Mouse (Mus musculus): ENCODE data around the gene Nrcam. TPM values are rescaled to one million over a fixed set of nuclear protein-coding genes. Genes with fewer than 3 reads are reported as not detected.

Gene Nrcam
- total RNA-seq, 2 experiments from 2014 or later, result 515 to 517 TPM

DNA sequence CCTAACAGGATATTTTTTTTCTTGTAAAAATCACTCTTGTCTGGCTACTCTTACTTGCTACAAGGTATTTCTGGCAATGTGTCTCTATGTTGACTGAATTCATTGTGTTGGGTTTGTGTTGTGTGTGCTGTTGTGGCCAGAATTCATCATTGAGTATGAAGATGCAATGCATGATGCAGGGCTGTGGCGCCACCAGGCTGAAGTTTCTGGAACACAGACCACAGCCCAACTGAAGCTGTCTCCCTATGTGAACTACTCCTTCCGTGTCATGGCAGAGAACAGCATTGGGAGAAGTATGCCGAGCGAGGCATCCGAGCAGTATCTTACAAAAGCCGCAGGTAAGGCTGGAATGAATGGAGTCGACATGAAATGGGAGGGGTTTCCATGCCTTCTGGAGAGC is 241.4 kb downstream of the Nrcam start:
- Histone ChIP-seq H3K27ac (no peak overlapping the region), H3K4me3 (no peak overlapping the region)
- DNase-seq (ENCODE audit: extremely low spot score in 1 of 2, low spot score in 2 of 2), result no peak
- TF ChIP-seq CTCF (IDR thresholded peaks at IDR 0.05), result peak; percentile 9
- intact Hi-C loops (cut with DNase I), result no loop called here

GRCm38 (mm10) chr12:44572664-44573063 is 244.0 kb downstream of the Nrcam start:
- peak; percentile 80 for TF ChIP-seq CTCF (IDR thresholded peaks at IDR 0.05)
- DNase-seq (ENCODE audit: extremely low spot score in 1 of 2, low spot score in 2 of 2), result no peak
- intact Hi-C loops (cut with DNase I), result loop anchor here (2.0 kb wide), 1 partner anchor 246 kb away; no protein-coding TSS in a partner anchor
- Histone ChIP-seq H3K4me3 (no peak overlapping the region), H3K27ac (no peak overlapping the region)

DNA sequence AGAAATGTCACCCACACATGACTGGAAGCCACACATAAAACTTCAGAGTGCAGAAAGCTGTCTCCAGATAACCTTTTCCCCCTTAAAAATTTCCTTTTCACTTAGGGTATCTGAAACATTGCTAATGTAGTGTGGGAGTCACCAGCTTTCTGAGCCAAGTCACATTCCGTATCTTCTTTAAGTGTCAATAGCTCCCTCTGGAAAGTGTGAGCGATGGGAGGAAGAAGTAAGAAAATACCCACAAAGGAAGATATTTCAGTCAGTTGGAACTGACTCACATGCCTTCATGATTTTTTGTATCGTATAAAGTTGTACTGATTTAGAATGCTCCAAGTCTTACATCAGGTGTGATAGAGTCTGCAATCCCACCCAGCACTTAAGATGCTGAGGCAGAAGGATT is 245.5 kb downstream of the Nrcam start:
- H3K4me3 ChIP-seq, result no peak overlapping the region
- DNase-seq (ENCODE audit: extremely low spot score in 1 of 2, low spot score in 2 of 2), result no peak
- intact Hi-C loops (cut with DNase I), result no loop called here
- TF ChIP-seq CTCF (IDR thresholded peaks at IDR 0.05), result no peak
- peak overlapping the region; percentile 26; the same call in 1 of the 2 replicates for H3K27ac ChIP-seq

DNA sequence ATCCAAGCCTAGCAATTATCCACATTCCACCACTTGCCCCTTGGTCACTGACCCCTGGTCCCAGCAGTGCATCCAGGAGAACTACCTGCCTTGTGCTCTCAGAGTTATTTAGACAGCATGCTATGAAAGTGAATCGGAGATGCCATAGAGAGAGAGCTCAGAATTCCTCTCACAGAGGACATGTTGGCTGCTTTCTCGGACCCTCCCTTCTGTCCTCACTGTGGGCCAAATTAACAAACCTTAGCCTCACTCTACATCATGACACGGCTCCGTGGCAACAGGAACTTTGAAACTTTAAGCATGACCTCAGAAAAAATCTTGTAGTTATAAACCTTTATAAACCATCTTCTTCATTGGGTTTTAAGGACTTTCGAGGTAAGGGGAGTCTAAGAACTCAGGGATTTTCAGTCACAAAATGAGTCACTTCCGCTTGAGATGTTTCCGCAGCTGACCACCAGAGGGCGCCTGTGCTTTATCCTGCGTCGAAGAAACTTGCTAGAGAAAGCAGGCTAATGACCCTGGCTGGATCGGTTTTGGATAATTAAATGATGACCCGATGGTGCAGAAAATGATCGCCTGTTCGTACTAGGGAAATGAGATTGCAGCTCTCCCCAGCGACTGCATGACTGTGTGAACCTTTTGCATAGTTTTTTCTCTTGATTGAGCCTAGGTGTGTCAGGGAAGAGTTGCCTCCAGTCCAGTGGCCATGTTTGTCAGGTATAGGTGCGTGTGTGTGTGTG is 272.9 kb downstream of the Nrcam start:
- Histone ChIP-seq H3K4me3 (no peak overlapping the region), H3K27ac (no peak overlapping the region)
- intact Hi-C loops (cut with DNase I), result loop anchor here (5.0 kb wide), 2 partner anchors 586 to 786 kb away; no protein-coding TSS in a partner anchor
- DNase-seq (ENCODE audit: extremely low spot score in 1 of 2, low spot score in 2 of 2), result peak; percentile 54 to 67
- peak; percentile 91 for TF ChIP-seq CTCF (IDR thresholded peaks at IDR 0.05)

DNA sequence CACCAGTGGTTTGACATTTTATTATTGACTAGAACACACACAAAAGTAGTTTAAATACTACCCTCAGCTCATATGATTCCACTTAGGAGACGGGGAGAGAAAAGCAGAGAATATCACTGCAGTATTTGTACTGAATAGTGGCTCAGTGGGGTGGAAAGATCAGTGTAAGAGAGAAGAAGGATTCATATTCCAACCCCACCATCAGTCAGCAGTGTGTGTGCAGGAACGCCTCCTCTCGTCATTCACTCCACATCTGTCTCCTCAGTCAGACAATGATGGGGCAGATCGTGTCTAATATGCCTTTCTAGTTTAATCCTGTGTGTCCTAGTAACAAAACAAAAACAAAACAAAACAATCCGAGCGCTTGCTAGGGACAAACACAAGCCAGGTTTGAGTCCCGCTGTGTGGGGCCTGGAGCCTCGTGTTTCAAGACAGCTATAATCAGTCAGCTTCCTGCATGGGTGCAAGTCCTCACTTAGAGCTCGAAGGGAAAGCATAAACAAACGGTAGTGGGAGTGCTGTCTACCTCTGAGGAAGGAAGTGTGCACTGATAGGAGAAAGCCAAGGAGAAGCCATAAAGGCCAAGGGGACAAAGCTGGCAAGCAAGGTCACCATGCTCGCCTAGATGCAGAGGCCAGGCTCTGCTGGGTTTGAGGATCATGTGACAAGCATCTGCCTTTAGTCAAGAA is 273.7 kb downstream of the Nrcam start:
- TF ChIP-seq CTCF (IDR thresholded peaks at IDR 0.05), result no peak
- Histone ChIP-seq H3K27ac (no peak overlapping the region), H3K4me3 (no peak overlapping the region)
- no peak for DNase-seq (ENCODE audit: extremely low spot score in 1 of 2, low spot score in 2 of 2)
- intact Hi-C loops (cut with DNase I), result loop anchor here (5.0 kb wide), 2 partner anchors 585 to 785 kb away; no protein-coding TSS in a partner anchor

- no peak overlapping the region for H3K4me3 ChIP-seq
- H3K27ac ChIP-seq, result no peak overlapping the region
- DNase-seq (ENCODE audit: extremely low spot score in 1 of 2, low spot score in 2 of 2), result no peak
- intact Hi-C loops (cut with DNase I), result loop anchor here (5.0 kb wide), 2 partner anchors 584 to 784 kb away; no protein-coding TSS in a partner anchor
- TF ChIP-seq CTCF (IDR thresholded peaks at IDR 0.05), result peak; percentile 45
Observed at GRCm38 (mm10) chr12:44602958-44603331, 274.3 kb downstream of the Nrcam start.

DNA sequence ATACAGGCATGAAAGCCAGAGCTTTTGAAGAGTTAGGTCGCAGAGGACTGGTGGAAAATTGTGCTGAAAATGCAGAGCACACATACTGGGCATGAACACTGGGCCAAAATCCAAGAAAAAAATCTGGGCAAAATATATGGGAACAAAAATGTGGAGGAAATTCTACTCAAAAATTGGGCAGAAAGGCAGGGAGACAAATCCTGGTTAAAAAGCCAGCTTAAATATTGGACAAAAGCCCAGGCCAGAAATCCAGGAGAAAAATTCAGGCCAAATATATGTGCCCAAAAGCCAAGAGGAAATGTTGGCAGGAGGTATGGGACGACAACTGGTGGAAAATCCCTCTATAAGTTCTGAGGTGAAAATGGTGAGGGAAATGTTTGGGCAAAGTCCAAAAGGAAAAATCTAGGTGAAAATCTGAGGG is 288.3 kb downstream of the Nrcam start:
- TF ChIP-seq CTCF (IDR thresholded peaks at IDR 0.05), result no peak
- intact Hi-C loops (cut with DNase I), result no loop called here
- no peak for DNase-seq (ENCODE audit: extremely low spot score in 1 of 2, low spot score in 2 of 2)
- Histone ChIP-seq H3K27ac (no peak overlapping the region), H3K4me3 (no peak overlapping the region)

- no peak for TF ChIP-seq CTCF (IDR thresholded peaks at IDR 0.05)
- no peak overlapping the region for H3K27ac ChIP-seq
- H3K4me3 ChIP-seq, result no peak overlapping the region
- intact Hi-C loops (cut with DNase I), result no loop called here
- no peak for DNase-seq (ENCODE audit: extremely low spot score in 1 of 2, low spot score in 2 of 2)
Observed at GRCm38 (mm10) chr12:44617488-44617887, 288.8 kb downstream of the Nrcam start.

DNA sequence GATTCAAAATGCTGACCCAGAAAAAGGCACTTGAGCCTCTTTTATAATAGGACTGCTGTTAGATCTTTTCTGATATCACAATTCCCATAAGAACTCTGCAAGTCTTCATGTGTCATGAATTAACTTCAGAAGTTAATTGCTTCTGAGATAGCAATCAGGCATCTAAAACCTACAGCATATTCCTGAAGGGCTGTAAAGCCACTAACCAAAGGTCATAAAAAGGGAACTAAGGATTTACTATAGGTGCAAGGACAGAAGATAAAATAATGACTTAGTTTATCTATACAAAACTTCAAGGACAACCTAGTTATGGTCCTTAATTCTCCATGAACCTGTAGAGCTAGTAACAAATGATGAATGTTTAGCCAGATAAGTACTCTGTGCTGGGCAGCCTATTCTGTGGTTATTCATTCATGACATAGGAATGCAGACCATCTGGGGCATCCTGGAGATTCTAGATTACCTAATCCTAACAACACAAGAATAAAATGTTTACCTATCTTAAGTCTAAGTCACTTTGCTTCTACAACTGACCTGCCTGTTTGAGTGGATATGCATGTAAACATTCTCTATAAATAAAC is 310.7 kb downstream of the Nrcam start:
- no peak for DNase-seq (ENCODE audit: extremely low spot score in 1 of 2, low spot score in 2 of 2)
- H3K4me3 ChIP-seq, result no peak overlapping the region
- no peak for TF ChIP-seq CTCF (IDR thresholded peaks at IDR 0.05)
- H3K27ac ChIP-seq, result no peak overlapping the region
- intact Hi-C loops (cut with DNase I), result no loop called here

DNA sequence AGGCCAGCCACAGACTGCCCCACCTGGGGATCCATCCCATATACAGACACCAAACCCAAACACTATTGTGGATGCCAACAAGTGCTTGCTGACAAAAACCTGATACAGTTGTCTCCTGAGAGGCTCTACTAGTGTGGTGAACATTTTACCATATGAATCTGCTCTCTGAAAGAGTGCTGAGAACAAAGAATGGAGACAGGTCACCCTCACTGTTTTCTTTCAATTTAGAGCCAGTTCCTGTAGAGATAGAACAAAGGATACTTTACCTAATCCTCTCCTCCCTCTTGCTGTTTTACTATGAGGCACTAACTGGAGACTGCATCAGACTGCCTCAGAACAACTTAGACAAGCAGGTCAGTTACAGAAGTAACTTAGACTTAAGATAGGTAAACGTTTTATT is 311.9 kb downstream of the Nrcam start:
- no peak overlapping the region for H3K27ac ChIP-seq

More for the DNA sequence above, 311.9 kb downstream of the Nrcam start:
- DNase-seq (ENCODE audit: extremely low spot score in 1 of 2, low spot score in 2 of 2), result no peak
- intact Hi-C loops (cut with DNase I), result no loop called here
- no peak overlapping the region for H3K4me3 ChIP-seq
- TF ChIP-seq CTCF (IDR thresholded peaks at IDR 0.05), result no peak

Other genes starting within 250 kb of the Nrcam start
- gene Dnajb9, start 118.6 kb upstream of the Nrcam start, total RNA-seq (2021), result 10 to 100 TPM; 42.6 to 42.9 TPM
- 100 to 1,000 TPM; 134 to 149 TPM for gene Pnpla8, start 107.5 kb upstream of the Nrcam start, total RNA-seq (2021)